Mouse (Mus musculus) pancreas, adult 10 weeks (tissue): ENCODE results near the gene Dnah17. TPM values are rescaled to one million over a fixed set of nuclear protein-coding genes. Genes with fewer than 3 reads are reported as not detected.

Experiments
- polyA plus RNA-seq: library from polyadenylated mRNA; stranded (reverse); fragments of 350-450 nt; fragmentation: Illumina TruSeq; extraction: RNeasy Lipid Tissue Mini Kit (QIAGEN cat#74804); gene quantifications from one replicate; pipeline ENCODE4 v1.2.3, GENCODE M21; 2015; ENCODE audit warnings: low read depth, low replicate concordance; ENCODE audit not compliant: insufficient read depth

The Dnah17 gene
- not detected for polyA plus RNA-seq

DNA sequence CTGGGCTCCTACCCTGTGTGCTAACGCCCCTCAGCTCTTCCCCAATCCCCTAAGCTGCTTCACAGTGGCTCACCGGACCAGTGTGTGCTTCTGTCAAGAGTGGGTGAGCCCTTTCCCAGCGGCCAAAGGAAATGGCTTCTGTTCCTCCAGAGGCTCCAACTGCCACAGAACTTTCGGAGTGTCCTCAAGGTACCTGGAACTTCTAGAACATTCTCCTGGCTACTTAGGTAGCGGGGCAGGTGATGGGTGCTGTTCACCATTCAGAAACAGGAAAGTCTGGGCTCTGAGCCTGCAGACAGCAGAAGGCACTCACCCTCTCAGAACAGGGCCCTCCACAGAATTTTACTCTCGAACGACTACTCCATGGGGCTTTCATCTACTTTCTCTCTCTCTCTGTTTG is at the start of gene Dnah17:
Dnah17 (minus strand) TSS at position 101 of the 400 bp plus-strand sequence.

GRCm38 (mm10) chr11:117986126-117987031 is 144.1 kb downstream of the Dnah17 start, which contains the start of gene Pgs1:
Gene Pgs1, plus strand, starts transcription at chr11:117986292.

Other genes with a start within 250 kb of the Dnah17 start
- gene Socs3, start 160.6 kb downstream of the Dnah17 start, polyA plus RNA-seq, result 4.4 TPM
- gene Pgs1, start 144.3 kb downstream of the Dnah17 start, polyA plus RNA-seq, result 8.8 TPM
- 8.9 TPM for gene Cyth1, start 118.0 kb upstream of the Dnah17 start, polyA plus RNA-seq
- 11.6 TPM for gene Usp36, start 159.6 kb upstream of the Dnah17 start, polyA plus RNA-seq
- gene Cep295nl, start 211.9 kb upstream of the Dnah17 start, polyA plus RNA-seq, result not detected
- 66.4 TPM for gene Timp2, start 225.1 kb upstream of the Dnah17 start, polyA plus RNA-seq